Mouse (Mus musculus) embryo, embryonic 10.5 days (tissue): ENCODE results near the gene Nubpl.
A peak's percentile ranks its signal among the peaks of the same experiment; 100 is the strongest.
"Not testable (repeated sequence)": the region's sequence is repeated elsewhere in the genome, so short reads cannot be mapped to it uniquely, and the experiment has no call there.

Experiments
- DNase-seq: peaks from one replicate; pipeline ENCODE4 v3.0.0-alpha.2; 2015; ENCODE audit warnings: low spot score

Gene Nubpl

GRCm38 (mm10) chr12:52097650-52098070 lies at the start of gene Nubpl:
TSS of gene Nubpl (plus strand) at chr12:52097737.
- peak; percentile 96 for DNase-seq

- DNase-seq = peak; percentile 5
Observed at GRCm38 (mm10) chr12:52049324-52049723, 48.2 kb upstream of the Nubpl start.

GRCm38 (mm10) chr12:52079296-52079695 lies 18.2 kb upstream of the Nubpl start:
- DNase-seq = not testable (repeated sequence)

- no peak for DNase-seq
Observed at GRCm38 (mm10) chr12:52097049-52097649, 388 bp upstream of the Nubpl start.

- no peak for DNase-seq
Observed at GRCm38 (mm10) chr12:52120276-52120675, 22.7 kb downstream of the Nubpl start.

- DNase-seq = no peak
Observed at GRCm38 (mm10) chr12:52126407-52126806, 28.9 kb downstream of the Nubpl start.

GRCm38 (mm10) chr12:52129072-52129471 lies 31.5 kb downstream of the Nubpl start:
- DNase-seq = no peak

GRCm38 (mm10) chr12:52132256-52132655 lies 34.7 kb downstream of the Nubpl start:
- peak; percentile 75 for DNase-seq

- no peak for DNase-seq
Observed at GRCm38 (mm10) chr12:52138296-52138695, 40.8 kb downstream of the Nubpl start.

- DNase-seq = no peak
Observed at GRCm38 (mm10) chr12:52146639-52147038, 49.1 kb downstream of the Nubpl start.

GRCm38 (mm10) chr12:52149448-52149847 lies 51.9 kb downstream of the Nubpl start:
- DNase-seq = no peak

- no peak for DNase-seq
Observed at GRCm38 (mm10) chr12:52152071-52152470, 54.5 kb downstream of the Nubpl start.

GRCm38 (mm10) chr12:52154906-52155305 lies 57.4 kb downstream of the Nubpl start:
- DNase-seq = no peak

- no peak for DNase-seq
Observed at GRCm38 (mm10) chr12:52164414-52164813, 66.9 kb downstream of the Nubpl start.

- peak; percentile 30 for DNase-seq
Observed at GRCm38 (mm10) chr12:52186205-52186793, 88.8 kb downstream of the Nubpl start.

GRCm38 (mm10) chr12:52186963-52187590 lies 89.5 kb downstream of the Nubpl start:
- peak; percentile 59 for DNase-seq

GRCm38 (mm10) chr12:52198471-52198870 lies 100.9 kb downstream of the Nubpl start:
- no peak for DNase-seq

- DNase-seq = no peak
Observed at GRCm38 (mm10) chr12:52209121-52209610, 111.6 kb downstream of the Nubpl start.

- DNase-seq = no peak
Observed at GRCm38 (mm10) chr12:52211144-52211543, 113.6 kb downstream of the Nubpl start.

- no peak for DNase-seq
Observed at GRCm38 (mm10) chr12:52214837-52215236, 117.3 kb downstream of the Nubpl start.

GRCm38 (mm10) chr12:52224954-52225353 lies 127.4 kb downstream of the Nubpl start:
- DNase-seq = no peak

GRCm38 (mm10) chr12:52228746-52229145 lies 131.2 kb downstream of the Nubpl start:
- DNase-seq = no peak

- DNase-seq = not testable (repeated sequence)
Observed at GRCm38 (mm10) chr12:52231929-52232328, 134.4 kb downstream of the Nubpl start.
